Mouse (Mus musculus) bone marrow macrophage, adult 2 months (primary cell): ENCODE measurements at regions not wholly inside any gene's neighbourhood (a gene's known extent, or its start where the extent isn't known, plus 50 kb on each side); places are given as distances from the start of the nearest gene placed in this dataset.

Experiments
- H3K27ac ChIP-seq: 2 replicates; pipeline ENCODE4 v1.5.1; 2012; ENCODE audit warnings: low read depth, low read length; ENCODE audit not compliant: insufficient read depth
- H3K4me1 ChIP-seq: 2 replicates; pipeline ENCODE4 v1.6.1; 2012; ENCODE audit warnings: low read length; ENCODE audit not compliant: control insufficient read depth, insufficient read depth
- H3K4me3 ChIP-seq: 2 replicates; pipeline ENCODE4 v1.5.1; 2012; ENCODE audit warnings: mild to moderate bottlenecking, low read length, moderate library complexity; ENCODE audit not compliant: insufficient read depth
- CTCF ChIP-seq: IDR thresholded peaks from 2 replicates; pipeline ENCODE4 v1.5.1; 2012; ENCODE audit warnings: low read depth, mild to moderate bottlenecking, low read length, moderate library complexity
- POLR2A ChIP-seq: IDR thresholded peaks from 2 replicates; pipeline ENCODE4 v1.6.1; 2012; ENCODE audit warnings: mild to moderate bottlenecking, low read depth, low read length, borderline replicate concordance

DNA sequence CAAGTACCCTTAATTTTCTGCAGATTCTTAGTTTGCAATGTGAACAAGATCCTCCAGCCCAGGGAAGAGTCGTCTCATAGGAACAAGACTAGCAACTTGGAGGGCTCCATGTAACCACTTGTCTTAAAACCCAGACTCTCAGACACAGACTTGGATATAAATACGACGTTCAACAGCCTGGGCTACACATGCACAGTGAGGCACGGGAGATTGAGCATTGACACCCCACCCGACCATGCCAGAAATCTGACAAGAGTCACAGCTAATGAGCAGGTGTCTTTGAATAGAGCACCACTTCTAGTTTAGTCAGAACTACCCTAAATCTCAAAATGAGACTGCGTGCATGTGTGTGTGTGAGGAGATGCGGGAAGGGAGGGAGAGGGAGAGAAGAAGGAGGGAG lies 243.5 kb downstream of the Sox4 start:
- Histone ChIP-seq H3K4me3 (no peak overlapping the region), H3K4me1 (no peaks in the 10 kb centered on the region), H3K27ac (no peak overlapping the region)
- TF ChIP-seq CTCF, result no peak
- TF ChIP-seq POLR2A, result no peak

DNA sequence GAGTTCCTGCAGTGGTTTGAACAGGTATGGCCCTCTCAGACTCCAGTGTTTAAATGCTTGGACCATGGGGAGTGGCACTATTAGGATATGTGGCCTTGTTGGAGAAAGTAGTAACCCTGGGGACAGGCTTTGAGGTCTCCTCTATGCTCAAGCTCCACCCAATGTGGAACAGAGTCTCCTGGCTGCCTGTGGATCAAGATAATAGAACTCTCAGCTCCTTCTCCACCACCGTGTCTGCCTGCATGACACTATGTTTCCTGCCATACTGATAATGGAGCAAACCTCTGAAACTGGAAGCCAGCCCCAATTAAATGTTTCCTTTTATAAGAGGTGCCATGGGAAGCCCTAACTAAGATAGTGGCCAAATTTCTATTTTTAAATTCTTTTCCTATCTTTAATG lies 252.2 kb downstream of the Sox4 start:
- Histone ChIP-seq H3K4me3 (no peak overlapping the region), H3K4me1 (no peaks in the 10 kb centered on the region), H3K27ac (no peak overlapping the region)
- no peak for TF ChIP-seq CTCF
- TF ChIP-seq POLR2A, result no peak

DNA sequence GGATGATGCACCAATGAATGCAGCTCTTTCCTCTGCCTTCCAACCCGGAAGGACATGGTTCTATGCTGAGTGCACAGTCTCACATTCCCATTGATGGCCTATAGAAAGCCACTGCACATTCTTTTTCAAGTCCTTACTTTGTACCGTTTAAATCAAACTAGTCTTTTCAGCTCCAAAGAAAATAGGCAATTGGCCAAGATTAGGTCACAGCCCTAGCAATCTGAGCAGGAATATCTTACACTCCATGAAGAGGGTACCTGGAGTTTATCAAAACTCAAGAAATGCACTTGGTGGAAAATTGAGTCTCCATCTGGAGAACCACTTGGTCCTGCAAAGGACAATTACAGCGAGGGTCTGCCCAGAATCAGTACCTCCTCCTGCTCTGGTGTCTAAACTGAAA lies 253.4 kb downstream of the Sox4 start:
- Histone ChIP-seq H3K27ac (no peak overlapping the region), H3K4me3 (no peak overlapping the region), H3K4me1 (no peaks in the 10 kb centered on the region)
- no peak for TF ChIP-seq POLR2A
- no peak for TF ChIP-seq CTCF

DNA sequence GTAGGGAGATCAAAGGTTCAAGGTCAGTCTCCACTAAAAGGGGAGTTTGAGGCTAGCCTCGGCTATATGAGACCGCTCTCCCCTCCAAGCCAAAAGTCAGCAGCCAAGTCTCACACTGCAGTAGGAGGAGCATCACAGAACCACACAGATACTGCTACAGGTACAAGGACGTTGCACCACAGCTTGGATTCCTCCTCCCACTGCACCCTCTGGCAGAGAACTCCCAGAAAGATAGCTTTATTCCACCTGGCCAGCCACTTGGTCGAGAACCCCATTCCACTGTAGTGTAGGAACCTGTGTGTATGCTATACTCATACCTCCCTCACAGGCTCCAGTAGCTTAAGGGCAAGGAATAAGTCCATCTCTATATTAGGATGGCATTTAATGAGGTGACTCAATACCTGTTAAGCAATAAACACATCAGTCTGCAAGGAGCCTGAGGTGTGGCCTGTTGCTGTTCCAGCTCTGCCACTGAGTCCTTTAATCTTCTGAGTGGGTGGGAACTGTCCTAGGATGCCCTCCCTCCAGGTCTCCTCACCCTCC lies 254.0 kb downstream of the Sox4 start:
- no peak overlapping the region for H3K4me3 ChIP-seq
- no peak overlapping the region for H3K27ac ChIP-seq
- H3K4me1 ChIP-seq, result no peaks in the 10 kb centered on the region
- TF ChIP-seq POLR2A (no peak), CTCF (no peak)

DNA sequence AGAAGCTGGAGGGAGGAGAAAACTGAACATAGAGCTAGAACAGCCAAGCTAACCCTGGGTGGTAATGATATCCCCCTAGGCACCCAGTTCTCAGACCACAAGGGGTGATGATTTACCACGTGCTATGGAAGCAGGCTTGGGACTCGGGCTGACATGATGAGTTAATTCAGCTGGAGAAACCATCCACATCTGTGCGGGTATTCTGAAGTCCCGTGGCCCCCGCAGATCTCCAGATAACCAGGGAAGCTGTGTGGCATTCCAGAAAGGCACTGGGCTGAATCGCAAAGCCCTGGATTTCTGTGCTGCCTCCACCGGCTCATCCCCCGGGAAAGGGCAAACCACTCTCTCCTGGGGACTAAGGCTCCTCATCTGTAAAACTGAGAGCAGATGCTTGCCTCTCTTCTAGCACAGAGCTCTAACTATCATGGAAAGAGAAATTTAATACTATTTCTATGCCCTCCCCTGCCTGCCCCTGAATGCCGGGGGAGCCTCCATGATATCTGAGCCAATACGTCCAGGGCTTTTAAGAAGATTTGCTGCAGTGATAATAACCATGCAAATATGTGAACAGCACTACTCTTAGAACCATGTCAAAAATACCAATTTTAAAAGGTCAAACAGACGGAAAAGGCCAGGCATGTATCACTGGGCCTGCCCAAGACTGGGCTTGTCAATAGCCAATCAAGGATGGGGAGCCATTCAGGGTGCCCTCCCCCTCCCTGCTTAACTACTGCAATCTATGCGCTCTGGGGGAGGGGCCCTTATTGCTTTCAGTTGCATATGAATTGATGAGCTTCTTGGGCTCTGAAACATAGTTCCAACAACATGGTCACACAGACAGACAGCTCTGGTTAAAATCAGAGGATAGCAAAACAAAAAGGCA lies 255.5 kb downstream of the Sox4 start:
- H3K27ac ChIP-seq, result no peak overlapping the region
- H3K4me3 ChIP-seq, result no peak overlapping the region
- H3K4me1 ChIP-seq, result no peaks in the 10 kb centered on the region
- TF ChIP-seq CTCF (no peak), POLR2A (no peak)

DNA sequence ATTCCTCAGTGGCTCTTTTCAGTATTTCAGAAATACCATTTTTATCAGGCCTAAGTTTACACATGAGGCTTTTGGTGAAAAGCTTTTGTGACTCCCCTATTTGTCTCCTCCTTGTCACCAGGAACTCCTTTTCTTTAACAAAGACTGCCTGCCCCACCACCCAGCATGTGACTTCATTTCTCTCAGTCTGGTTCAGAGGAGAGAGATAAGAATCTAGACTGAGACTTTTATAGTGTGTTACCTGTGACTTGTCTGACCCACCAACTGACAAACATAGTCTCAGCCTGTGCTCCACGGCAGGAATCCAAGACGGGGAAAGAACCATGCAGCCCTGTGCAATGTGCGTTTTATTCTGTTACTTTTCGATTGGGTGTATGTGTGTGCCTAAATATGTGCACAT lies 260.4 kb downstream of the Sox4 start:
- no peak overlapping the region for H3K27ac ChIP-seq
- H3K4me3 ChIP-seq, result no peak overlapping the region
- TF ChIP-seq CTCF, result no peak
- TF ChIP-seq POLR2A, result no peak

DNA sequence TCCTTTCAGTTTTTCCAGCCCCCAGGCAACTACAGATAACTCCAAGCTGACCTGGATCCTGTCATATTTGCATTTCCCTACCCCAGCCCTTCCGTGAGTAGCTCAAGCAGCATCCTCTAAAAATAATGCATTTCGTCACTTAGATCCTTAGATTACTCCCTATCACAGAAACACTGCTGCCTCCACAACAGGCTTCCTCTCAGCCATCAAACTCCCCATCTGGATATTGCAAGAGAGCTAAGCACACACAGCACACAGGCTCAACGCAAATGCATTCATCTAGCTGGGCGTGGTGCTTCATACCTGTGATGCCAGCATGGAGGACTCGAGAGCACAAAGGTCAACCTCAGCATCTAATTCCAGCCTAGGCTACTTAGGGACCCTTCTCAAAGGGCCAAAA lies 260.9 kb downstream of the Sox4 start:
- H3K4me3 ChIP-seq, result no peak overlapping the region
- no peak for TF ChIP-seq CTCF
- TF ChIP-seq POLR2A, result no peak
- H3K4me1 ChIP-seq, result peaks cover 9% of the 10 kb centered on the region
- H3K27ac ChIP-seq, result no peak overlapping the region

More for the DNA sequence above, 260.4 kb downstream of the Sox4 start:
- H3K4me1 ChIP-seq, result peaks cover 7% of the 10 kb centered on the region

DNA sequence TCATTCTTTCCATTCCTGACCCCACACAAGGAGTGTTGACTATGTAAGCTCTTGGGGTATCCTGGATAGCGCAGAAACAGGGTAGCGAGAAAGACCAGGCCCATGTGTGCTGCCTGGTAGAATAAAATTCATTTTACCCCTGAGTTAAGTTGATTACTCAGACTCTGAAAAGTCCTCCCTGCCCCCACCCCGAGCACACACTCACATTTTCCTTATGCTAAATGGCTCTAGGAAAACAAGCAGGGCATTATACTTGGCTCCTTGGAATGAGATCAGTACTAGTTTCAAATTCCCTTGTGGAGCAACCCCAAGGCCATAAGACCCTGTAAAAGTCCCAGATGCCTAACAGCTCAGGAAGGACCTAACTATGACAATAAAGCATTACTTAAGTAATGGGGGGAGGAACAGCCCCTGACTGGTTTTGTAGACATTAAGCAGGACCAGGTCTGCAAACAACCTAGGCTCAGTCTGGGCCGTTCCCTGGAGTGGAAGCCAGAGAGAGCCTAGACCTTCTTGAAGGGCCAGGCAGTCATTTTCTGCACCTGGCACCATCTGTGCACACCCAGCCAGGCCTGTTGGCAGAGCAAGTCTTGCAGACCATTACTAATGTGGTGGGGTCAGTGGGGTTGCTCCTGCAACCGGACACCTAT lies 262.9 kb downstream of the Sox4 start:
- Histone ChIP-seq H3K4me3 (no peak overlapping the region), H3K4me1 (peaks cover 12% of the 10 kb centered on the region), H3K27ac (no peak overlapping the region)
- no peak for TF ChIP-seq POLR2A
- no peak for TF ChIP-seq CTCF

DNA sequence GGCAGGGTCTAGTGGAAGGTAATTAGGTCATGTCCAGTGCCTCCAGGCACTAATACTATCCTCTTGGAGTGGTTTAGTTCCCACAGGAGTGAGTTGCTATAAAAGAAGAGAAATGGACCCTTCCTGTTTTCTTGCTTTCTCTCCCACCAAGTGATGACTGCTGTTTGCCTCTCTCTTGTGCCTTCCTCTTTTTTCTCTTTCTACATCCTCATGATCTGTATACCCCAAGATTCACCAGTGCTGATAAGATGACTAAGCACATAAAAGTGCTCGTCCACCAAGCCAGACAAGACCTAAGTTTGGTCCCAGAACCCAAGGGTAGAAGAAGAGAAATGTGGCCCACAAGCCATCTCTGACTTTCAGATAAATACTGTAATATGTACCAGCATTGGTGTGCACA lies 265.7 kb downstream of the Sox4 start:
- no peak overlapping the region for H3K27ac ChIP-seq
- H3K4me1 ChIP-seq, result peaks cover 12% of the 10 kb centered on the region
- TF ChIP-seq CTCF (no peak), POLR2A (no peak)
- no peak overlapping the region for H3K4me3 ChIP-seq

DNA sequence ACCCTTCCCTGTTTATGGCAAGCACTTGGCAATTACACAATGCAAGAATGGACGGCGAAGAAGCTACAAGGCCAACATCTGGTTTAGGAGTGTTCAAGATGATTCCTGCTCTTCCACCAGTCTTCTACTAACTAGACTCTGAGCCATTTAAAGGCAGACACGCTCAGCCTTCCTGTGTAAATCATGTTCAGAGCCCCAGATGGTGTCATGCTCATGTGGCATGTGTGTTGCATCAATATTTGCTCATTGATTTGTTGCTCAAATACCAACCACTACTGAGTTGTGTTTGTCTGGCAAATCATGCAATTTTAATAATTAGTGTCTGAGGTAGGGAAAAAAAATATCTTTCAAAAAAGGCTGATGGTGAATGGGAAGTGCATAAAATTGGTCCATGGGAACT lies 269.2 kb downstream of the Sox4 start:
- H3K4me1 ChIP-seq, result peaks cover 14% of the 10 kb centered on the region
- no peak for TF ChIP-seq POLR2A
- no peak for TF ChIP-seq CTCF
- H3K4me3 ChIP-seq, result no peak overlapping the region
- no peak overlapping the region for H3K27ac ChIP-seq
